Mouse (Mus musculus): ENCODE measurements around the gene Itpk1. TPM values are rescaled to one million over a fixed set of nuclear protein-coding genes. Genes with fewer than 3 reads are reported as not detected.

The Itpk1 gene
- polyA plus RNA-seq, 1 experiment, result 34.2 TPM

- DNase-seq, result no peak
- no peaks in the 10 kb centered on the region for H3K36me3 ChIP-seq (ENCODE audit: control insufficient read depth, insufficient read depth, low read length)
- H3K4me1 ChIP-seq (replicated peaks; ENCODE audit: control insufficient read depth, insufficient read depth, low read length), result peaks cover 41% of the 10 kb centered on the region
- TF ChIP-seq CTCF (IDR thresholded peaks at IDR 0.05; ENCODE audit: borderline replicate concordance, control insufficient read depth, extremely low read depth, insufficient read depth, low read length, poor library complexity) (no peak), POLR2A (IDR thresholded peaks at IDR 0.05; ENCODE audit: control insufficient read depth, extremely low read depth, insufficient read depth, low read length, poor library complexity) (no peak)
- no peaks in the 10 kb centered on the region for H3K27me3 ChIP-seq (ENCODE audit: control insufficient read depth, insufficient read depth, low read length)
- no peak overlapping the region; the same call in 1 of the 2 replicates for H3K27ac ChIP-seq (ENCODE audit: control insufficient read depth, insufficient read depth, low read length)
- WGBS, result 18% methylated on average over 8 of the region's 8 CpGs
- H3K4me3 ChIP-seq (ENCODE audit: control insufficient read depth, insufficient read depth, low read length), result no peak overlapping the region
These were observed 32.6 kb downstream of the Itpk1 start for GRCm38 (mm10) chr12:102672176-102672575.

GRCm38 (mm10) chr12:102670848-102671247 is 33.9 kb downstream of the Itpk1 start:
- no peak overlapping the region for H3K27ac ChIP-seq (ENCODE audit: control insufficient read depth, insufficient read depth, low read length)
- H3K27me3 ChIP-seq (ENCODE audit: control insufficient read depth, insufficient read depth, low read length), result no peaks in the 10 kb centered on the region
- no peak for TF ChIP-seq POLR2A (IDR thresholded peaks at IDR 0.05; ENCODE audit: control insufficient read depth, extremely low read depth, insufficient read depth, low read length, poor library complexity)
- no peak for TF ChIP-seq CTCF (IDR thresholded peaks at IDR 0.05; ENCODE audit: borderline replicate concordance, control insufficient read depth, extremely low read depth, insufficient read depth, low read length, poor library complexity)
- no peak overlapping the region for H3K4me3 ChIP-seq (ENCODE audit: control insufficient read depth, insufficient read depth, low read length)
- H3K36me3 ChIP-seq (ENCODE audit: control insufficient read depth, insufficient read depth, low read length), result no peaks in the 10 kb centered on the region
- no peak for DNase-seq
- H3K4me1 ChIP-seq (replicated peaks; ENCODE audit: control insufficient read depth, insufficient read depth, low read length), result peaks cover 41% of the 10 kb centered on the region
- WGBS, result 89% methylated on average over 8 of the region's 8 CpGs

- H3K27ac ChIP-seq (ENCODE audit: control insufficient read depth, insufficient read depth, low read length), result no peak overlapping the region
- DNase-seq, result no peak
- H3K27me3 ChIP-seq (ENCODE audit: control insufficient read depth, insufficient read depth, low read length), result no peaks in the 10 kb centered on the region
- no peaks in the 10 kb centered on the region for H3K36me3 ChIP-seq (ENCODE audit: control insufficient read depth, insufficient read depth, low read length)
- peaks cover 10% of the 10 kb centered on the region; the same call in 1 of the 2 replicates for H3K4me1 ChIP-seq (replicated peaks; ENCODE audit: control insufficient read depth, insufficient read depth, low read length)
- H3K4me3 ChIP-seq (ENCODE audit: control insufficient read depth, insufficient read depth, low read length), result no peak overlapping the region
- WGBS, result 96% methylated on average over 10 of the region's 10 CpGs
- no peak for TF ChIP-seq CTCF (IDR thresholded peaks at IDR 0.05; ENCODE audit: borderline replicate concordance, control insufficient read depth, extremely low read depth, insufficient read depth, low read length, poor library complexity)
- no peak for TF ChIP-seq POLR2A (IDR thresholded peaks at IDR 0.05; ENCODE audit: control insufficient read depth, extremely low read depth, insufficient read depth, low read length, poor library complexity)
These were observed 39.1 kb downstream of the Itpk1 start for GRCm38 (mm10) chr12:102665465-102666202.

- no peak overlapping the region for H3K4me3 ChIP-seq (ENCODE audit: control insufficient read depth, insufficient read depth, low read length)
- no peak overlapping the region for H3K27ac ChIP-seq (ENCODE audit: control insufficient read depth, insufficient read depth, low read length)
- H3K36me3 ChIP-seq (ENCODE audit: control insufficient read depth, insufficient read depth, low read length), result no peaks in the 10 kb centered on the region
- H3K4me1 ChIP-seq (replicated peaks; ENCODE audit: control insufficient read depth, insufficient read depth, low read length), result peaks cover 10% of the 10 kb centered on the region; the same call in 1 of the 2 replicates
- TF ChIP-seq POLR2A (IDR thresholded peaks at IDR 0.05; ENCODE audit: control insufficient read depth, extremely low read depth, insufficient read depth, low read length, poor library complexity) (no peak), CTCF (IDR thresholded peaks at IDR 0.05; ENCODE audit: borderline replicate concordance, control insufficient read depth, extremely low read depth, insufficient read depth, low read length, poor library complexity) (no peak)
- no peak for DNase-seq
- 94% methylated on average over 2 of the region's 2 CpGs for WGBS
- H3K27me3 ChIP-seq (ENCODE audit: control insufficient read depth, insufficient read depth, low read length), result no peaks in the 10 kb centered on the region
These were observed 40.7 kb downstream of the Itpk1 start for GRCm38 (mm10) chr12:102664052-102664448.

- TF ChIP-seq POLR2A (IDR thresholded peaks at IDR 0.05; ENCODE audit: control insufficient read depth, extremely low read depth, insufficient read depth, low read length, poor library complexity), result no peak
- no peak for TF ChIP-seq CTCF (IDR thresholded peaks at IDR 0.05; ENCODE audit: borderline replicate concordance, control insufficient read depth, extremely low read depth, insufficient read depth, low read length, poor library complexity)
- DNase-seq, result no peak
These were observed 41.2 kb downstream of the Itpk1 start for GRCm38 (mm10) chr12:102663349-102664051.

GRCm38 (mm10) chr12:102661772-102662171 is 43.0 kb downstream of the Itpk1 start:
- Histone ChIP-seq H3K4me1 (replicated peaks; ENCODE audit: control insufficient read depth, insufficient read depth, low read length) (peaks cover 17% of the 10 kb centered on the region), H3K27ac (ENCODE audit: control insufficient read depth, insufficient read depth, low read length) (no peak overlapping the region), H3K27me3 (ENCODE audit: control insufficient read depth, insufficient read depth, low read length) (no peaks in the 10 kb centered on the region), H3K36me3 (ENCODE audit: control insufficient read depth, insufficient read depth, low read length) (no peaks in the 10 kb centered on the region), H3K4me3 (ENCODE audit: control insufficient read depth, insufficient read depth, low read length) (no peak overlapping the region)
- TF ChIP-seq POLR2A (IDR thresholded peaks at IDR 0.05; ENCODE audit: control insufficient read depth, extremely low read depth, insufficient read depth, low read length, poor library complexity), result no peak
- TF ChIP-seq CTCF (IDR thresholded peaks at IDR 0.05; ENCODE audit: borderline replicate concordance, control insufficient read depth, extremely low read depth, insufficient read depth, low read length, poor library complexity), result no peak
- DNase-seq, result no peak
- WGBS, result 94% methylated on average over 7 of the region's 7 CpGs

More at GRCm38 (mm10) chr12:102663349-102664051, 41.2 kb downstream of the Itpk1 start:
- WGBS, result 87% methylated on average over 11 of the region's 11 CpGs
- no peaks in the 10 kb centered on the region for H3K36me3 ChIP-seq (ENCODE audit: control insufficient read depth, insufficient read depth, low read length)
- H3K27ac ChIP-seq (ENCODE audit: control insufficient read depth, insufficient read depth, low read length), result no peak overlapping the region
- H3K27me3 ChIP-seq (ENCODE audit: control insufficient read depth, insufficient read depth, low read length), result no peaks in the 10 kb centered on the region
- H3K4me1 ChIP-seq (replicated peaks; ENCODE audit: control insufficient read depth, insufficient read depth, low read length), result peaks cover 10% of the 10 kb centered on the region; the same call in 1 of the 2 replicates
- H3K4me3 ChIP-seq (ENCODE audit: control insufficient read depth, insufficient read depth, low read length), result no peak overlapping the region
